Mouse (Mus musculus): Measurements from ENCODE around the gene Pgm5.
"Not testable (repeated sequence)": the region's sequence is repeated elsewhere in the genome, so short reads cannot be mapped to it uniquely, and the experiment has no call there.

The Pgm5 gene

DNA sequence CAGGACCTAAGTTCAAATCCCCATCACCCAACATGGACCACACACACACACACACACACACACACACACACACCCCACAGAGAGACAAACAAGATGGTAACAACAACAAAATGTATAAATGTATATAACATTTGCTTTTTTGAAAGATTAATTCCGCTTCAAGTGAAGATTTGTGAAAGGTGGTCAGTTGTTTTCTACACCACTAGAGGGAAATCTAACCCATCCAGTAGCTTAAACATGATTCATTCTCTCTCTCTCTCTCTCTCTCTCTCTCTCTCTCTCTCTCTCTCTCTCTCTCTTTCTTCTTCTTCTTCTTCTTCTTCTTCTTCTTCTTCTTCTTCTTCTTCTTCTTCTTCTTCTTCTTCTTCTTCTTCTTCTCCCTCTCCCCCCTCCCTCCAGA, 158.5 kb downstream of the Pgm5 start:
- not testable (repeated sequence) for DNase-seq

DNA sequence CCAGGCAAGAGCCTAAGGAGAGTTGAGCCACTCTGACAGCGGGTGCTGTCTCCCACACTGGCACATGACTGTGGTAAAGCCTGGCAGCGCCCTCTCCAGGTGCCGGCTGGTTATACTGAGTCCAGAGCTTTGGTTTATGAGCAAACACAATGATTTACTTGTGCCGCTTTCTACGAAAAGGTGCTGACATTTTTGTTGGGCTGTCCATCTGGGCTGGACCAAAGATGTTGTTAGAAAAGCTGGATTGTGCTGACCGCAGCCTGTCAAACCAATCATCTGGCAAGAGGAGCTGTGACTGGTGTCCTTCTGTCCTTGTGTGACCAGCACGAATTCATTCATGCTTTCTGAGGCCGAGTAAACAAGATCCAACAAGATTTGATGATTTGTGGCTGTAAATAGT, 159.9 kb downstream of the Pgm5 start:
- no peak for DNase-seq

DNA sequence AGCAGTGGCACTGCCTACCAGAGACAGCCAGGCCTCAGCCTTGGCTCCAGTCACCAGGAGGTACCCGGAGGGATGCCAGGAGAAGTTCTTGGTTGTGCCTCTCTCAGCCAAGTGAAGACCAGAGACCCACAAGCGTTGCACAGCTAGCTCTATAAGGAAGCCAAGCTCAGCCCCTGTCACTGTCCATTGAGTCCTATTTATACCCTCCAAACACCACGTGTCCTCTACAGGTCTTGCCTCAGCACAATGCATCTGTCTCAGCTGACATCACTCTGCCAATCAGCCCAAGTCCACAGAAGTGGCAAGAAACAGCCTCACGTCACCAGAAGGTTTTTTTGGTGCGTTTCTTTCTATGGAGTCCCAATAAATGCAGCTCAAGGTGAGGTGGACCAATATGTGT, 161.0 kb downstream of the Pgm5 start:
- DNase-seq: no peak

DNA sequence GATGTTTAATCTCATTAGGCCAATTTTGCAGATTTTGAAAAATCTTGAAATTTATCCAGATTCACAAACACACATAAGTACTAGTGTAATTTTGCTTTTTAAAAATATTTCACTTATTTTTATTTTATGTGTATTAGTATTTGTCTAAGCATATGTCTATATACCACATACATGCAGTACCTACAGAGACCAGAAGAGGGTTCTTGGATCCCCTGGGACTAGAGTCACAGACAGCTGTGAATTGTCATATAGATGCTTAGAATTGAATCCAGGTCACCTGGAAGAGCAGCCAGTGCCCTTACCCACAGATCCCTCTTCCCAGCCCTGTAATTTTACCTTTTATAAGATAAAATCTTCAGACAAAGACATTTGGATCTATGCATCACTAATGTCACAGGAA, 161.7 kb downstream of the Pgm5 start:
- DNase-seq: no peak

DNA sequence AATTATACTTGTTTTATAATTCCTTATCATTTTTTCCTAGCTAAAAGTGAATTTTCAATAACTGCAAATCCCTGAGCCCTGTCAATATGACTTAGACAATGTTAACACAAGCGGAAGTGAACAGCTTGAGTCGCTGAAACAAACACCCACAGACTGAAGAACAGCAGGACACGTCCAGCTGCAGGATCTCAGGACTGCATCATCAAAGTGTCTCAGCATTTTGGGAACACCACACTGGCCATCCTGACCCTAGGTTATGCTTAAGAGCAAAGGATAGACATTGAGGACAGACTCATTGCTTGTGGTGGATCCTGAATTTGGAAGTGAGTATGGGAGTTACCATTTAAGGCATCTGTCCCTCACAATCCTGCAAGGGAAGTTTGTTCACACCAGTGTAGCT, 162.5 kb downstream of the Pgm5 start:
- DNase-seq: no peak

DNA sequence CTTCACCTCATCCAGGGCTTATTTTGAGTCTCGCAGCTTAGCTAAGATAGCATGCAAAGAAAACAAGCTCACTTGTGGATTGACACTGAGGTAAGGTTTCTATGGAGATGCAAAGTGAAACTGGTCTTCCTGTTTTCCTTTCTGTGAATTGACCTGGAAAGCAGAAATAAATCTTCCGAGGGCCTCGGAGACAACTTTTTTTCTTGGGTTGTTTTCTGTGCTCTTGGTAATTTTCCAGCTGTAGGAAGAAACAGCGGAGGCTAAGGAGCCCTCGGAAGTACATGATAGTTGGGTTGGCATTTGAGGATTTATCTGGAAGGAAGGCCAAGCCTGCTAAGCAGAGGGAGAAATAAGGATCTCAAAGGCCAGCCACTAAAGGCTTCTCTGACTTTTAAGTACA, 163.0 kb downstream of the Pgm5 start:
- no peak for DNase-seq

DNA sequence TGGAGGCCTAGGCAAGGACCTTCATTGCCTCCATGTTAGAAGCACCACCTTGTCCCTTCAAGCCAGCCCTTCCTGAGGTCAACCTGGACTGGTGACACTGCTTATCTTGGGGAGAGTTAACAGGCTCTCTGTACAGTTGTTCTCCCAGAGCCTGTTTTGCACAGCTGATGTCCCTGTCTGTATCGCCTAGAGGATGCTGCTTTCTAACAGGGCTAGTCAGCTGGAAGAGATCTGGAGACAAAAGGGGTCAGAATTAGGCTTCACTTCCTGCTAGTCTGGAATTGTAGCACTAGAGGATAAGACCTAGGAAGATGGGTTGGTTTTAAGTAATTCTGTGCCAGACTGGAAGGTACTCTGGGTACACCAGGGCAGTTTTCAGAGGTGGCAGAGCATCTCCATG, 163.7 kb downstream of the Pgm5 start:
- no peak for DNase-seq

DNA sequence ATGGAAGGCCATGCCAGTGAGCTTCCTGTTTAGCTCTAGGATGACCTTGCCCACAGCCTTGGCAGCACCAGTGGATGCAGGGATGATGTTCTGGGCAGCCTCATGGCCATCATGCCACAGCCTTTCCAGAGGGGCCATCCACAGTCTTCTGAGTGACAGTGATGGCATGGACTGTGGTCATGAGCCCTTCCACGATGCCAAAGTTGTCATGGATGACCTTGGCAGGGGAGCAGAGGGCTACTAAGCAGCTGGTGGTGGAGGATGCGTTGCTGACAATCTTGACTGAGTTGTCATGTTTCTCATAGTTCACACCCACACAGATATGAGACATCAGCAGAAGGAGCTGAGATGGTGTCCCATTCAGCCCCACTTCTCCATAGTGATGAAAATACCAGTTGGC, 169.0 kb downstream of the Pgm5 start:
- no peak for DNase-seq

DNA sequence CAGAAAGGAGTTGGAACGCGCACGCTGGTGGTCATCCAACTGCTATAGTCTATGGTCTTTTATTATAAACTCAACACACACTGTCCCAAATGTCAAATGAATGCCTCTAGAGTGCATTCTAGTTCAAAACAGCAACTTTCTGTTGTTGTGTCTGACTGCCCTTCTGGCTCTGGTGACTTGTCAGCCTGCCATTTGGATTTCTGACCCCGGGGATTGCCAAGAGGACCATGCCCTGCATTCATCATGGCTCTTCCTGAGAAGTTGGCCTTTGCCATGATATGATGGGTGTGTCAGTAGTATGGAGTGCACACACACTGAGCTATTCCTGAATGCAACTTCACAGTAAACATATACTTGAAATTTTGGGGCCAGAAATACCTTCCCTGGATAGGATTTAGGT, 172.1 kb downstream of the Pgm5 start:
- DNase-seq: no peak

DNA sequence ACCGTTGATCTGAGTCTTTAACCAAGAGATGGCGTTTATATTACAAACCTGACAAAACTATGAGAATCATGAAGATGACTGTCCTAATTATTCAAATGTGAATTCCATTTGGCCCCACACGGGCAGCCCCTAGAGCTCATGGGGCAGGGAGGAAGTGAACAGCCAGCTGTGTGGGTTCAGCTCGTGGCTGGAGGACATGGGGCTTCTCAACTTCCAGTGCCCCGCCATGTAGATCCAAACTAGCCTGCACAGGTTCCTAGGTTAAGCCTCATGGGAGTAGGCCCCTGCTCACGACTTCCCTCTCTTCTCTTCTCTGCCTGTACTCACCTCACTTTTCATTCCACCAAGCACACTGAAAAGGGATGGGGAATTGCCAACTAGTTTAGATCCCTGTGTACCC, 173.3 kb downstream of the Pgm5 start:
- DNase-seq: no peak

DNA sequence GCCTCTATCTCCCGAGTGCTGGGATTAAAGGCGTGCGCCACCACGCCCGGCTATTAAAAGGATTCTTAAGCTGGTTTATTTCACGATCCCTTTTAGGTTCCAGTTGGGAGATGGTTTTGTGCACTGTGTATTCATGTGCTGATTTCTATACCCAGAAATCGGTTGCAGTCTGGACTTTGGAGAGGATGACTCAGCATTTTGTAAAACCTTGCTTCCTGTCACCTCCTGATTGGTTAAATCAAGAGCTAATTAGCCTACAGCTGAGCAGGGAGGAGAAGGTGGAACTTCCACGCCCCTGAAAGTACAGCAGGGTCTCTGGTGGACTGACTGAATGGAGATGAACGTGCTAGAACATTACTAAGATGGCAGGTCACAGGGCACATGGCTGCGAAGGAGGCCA, 175.2 kb downstream of the Pgm5 start:
- DNase-seq: no peak

DNA sequence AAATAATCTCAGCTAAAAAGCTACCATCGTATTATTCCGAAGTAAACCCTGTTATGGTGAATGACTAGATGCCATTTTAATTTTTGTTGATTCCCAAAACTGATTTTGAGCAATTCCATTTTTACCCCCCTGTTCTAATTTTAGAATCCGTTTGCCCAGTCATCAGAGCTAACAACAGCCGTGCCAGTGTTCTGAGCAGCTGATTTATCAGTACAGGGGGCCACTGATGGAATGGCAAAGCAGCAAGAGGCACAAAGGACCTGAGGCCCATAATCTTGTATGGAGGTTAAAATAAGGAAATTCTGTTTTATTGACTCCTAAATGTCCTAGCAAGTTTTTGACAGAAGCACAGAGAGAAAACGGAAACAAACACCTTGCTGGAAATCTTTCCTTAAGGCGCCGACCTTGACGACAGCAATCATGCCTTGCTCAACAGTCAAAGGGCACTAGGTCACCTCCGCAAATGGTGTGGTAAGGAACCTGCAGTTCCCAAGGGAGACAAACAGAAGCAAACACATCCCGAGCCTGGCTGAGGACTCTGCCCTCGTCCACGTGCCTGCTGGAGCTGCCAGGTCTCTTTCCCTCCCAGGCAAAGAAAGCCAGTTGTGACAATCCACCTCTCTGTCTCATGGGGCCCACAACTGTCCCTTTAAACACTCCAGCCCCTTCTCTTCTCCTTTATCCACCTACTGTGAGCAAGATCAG, 178.5 kb downstream of the Pgm5 start:
- DNase-seq: no peak

DNA sequence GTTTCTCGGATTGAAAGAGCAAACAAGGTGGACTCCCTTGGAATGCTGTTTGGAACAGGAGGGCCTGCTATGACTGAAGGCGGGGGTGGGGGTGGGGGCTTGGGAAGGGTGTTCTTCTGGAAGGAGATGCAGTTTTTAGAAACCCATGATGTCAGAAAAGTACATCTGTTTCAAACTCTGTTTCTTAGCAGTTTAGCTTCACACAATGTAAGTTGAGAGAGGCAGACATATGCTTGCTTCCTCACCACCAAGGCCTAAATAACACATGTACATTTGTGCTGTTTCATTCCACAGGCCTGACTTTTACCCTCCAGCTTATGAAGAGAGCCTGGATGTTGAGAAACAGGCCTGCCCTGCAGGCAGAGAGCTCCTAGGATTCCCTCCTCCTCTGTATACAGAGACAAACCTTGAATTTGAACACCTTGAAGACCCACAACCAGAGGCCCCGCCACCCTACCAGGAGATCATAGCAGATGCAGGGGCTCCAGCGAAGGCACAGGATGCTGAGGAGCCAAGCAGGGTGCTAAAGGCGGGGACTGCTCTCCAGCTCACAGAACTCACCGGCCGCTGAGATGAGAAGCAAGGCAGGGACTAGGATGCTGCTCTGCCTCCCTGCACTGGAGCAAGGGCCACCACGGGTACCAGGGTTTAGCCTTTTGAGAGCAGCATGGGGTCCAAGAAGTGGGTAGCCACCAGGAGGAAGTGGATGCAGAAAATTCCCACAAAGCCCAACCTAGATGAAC, 184.2 kb downstream of the Pgm5 start:
- DNase-seq: no peak

DNA sequence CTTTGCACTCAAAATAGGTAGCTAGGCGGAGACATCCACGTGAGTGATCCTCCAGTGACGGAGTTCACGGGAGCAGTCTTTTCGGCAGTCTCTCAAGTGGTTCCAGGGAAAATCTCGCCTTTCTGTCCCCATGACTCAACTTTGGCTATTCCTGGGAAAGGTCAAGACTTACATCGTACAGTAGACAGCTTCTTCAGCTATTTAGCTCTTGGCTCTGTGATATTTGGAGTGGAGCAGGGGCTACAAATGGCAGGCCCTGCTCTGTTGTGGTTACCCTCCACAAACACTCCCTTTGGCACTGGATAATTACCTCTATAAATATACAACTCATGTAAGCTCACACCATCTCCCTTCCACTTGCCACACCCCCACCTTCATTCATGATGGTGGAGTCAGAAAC, 185.2 kb downstream of the Pgm5 start:
- no peak for DNase-seq

DNA sequence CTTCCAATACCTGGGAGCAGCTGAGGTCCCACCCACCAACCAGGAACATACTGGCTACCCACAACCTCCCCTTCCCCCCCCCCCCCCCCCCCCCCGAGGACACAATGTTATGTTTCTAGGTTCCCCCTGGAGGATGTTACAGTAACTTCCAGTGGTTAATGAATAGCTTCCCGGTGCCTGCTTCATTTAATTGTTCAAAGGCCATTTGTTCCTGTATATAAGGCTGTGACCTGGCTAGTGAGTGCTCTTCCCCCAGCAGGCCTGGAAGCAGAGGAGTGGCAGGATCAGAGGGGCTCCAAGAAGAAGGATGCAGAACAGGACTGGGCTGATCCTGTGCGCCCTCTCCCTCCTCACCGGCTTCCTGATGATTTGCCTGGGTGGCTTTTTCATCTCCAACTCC, 187.9 kb downstream of the Pgm5 start, which contains the start of gene Tmem252:
Tmem252 (plus strand) TSS at position 247 of the 400 bp plus-strand sequence.
- DNase-seq: no peak

DNA sequence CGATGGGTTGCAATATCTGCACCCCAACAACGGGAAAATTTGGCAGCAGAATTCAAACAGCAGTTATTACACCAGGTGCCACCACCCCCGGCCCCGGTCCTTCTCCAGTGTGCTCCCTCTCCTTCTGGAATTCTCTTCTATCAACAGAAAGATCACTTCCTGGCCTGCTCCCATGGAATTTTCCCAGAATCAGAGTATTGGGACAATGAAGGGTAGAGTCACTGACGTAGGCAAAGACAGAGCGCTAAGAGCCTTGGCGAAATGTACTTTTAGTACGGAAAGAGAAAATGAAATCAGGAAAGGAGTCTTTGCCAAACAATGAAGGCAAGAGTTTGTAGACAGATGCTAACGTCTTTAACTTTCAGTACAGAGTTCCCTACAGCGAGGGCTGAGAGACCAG, 188.3 kb downstream of the Pgm5 start:
- DNase-seq: no peak

DNA sequence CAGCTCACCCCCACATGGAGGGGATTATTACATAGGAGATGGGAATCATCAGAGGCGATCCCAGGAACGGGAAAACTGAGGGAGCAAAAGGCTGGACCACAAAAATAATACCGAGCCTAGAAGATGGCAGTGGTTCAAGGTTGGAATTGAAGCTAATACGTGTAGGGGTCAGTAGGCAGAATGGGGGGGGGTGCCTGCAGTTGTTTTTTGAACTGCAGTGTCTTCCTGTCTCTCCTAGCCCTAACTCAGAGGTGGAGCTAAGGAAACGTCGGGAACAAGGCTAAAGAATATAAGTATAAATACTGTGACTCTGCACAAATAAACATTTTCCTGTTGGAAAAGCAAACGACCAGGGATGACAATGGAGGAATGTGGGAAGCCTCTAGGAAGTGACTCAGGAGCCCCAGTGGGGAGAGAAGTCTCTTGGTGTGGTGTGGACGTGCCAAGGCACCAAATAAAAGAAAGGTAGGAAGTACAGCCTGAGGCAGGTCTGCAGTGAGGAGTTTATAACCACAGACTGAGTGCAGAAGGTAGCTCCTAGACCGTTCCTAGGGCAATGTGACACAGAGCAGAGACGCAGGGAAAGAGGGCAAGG, 189.2 kb downstream of the Pgm5 start:
- DNase-seq: no peak

DNA sequence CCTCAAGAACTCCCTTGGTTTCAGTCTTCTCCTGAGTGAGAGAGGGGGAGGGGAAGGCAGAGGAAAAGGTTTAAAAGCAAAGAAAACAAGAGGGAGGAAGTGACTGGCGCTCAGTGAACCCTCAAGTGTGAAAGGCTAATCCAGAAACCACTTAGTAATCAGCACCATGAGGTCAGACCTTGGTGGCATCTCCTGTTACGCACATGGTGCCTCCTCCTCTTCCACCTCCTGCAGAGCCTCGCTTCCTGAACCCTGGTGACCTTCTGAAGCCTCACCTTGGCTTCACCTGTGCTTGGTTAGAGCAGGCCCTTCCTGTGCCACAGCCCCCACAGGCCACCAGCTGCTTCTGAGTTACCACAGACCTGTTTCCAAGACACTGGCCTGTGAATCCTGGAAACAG, 190.1 kb downstream of the Pgm5 start:
- no peak for DNase-seq

DNA sequence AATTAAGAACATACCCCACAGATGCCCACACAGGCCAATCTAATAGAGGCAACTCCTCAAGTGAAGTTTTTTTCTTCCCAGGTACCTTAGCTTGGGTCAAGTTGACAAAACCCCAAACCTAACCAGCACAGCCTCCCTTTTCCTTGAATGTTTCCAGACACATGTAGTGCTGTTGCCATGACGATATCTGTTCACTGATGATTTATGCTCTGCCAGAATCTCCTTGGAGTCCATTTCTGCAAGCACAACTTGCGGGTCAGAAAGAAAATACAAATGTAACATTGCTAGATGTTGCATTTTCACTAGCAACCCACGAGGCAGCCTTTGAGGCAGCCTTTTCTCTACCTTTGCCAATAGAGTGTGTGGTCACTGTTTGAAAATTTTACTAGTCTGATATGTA, 194.1 kb downstream of the Pgm5 start:
- no peak for DNase-seq

DNA sequence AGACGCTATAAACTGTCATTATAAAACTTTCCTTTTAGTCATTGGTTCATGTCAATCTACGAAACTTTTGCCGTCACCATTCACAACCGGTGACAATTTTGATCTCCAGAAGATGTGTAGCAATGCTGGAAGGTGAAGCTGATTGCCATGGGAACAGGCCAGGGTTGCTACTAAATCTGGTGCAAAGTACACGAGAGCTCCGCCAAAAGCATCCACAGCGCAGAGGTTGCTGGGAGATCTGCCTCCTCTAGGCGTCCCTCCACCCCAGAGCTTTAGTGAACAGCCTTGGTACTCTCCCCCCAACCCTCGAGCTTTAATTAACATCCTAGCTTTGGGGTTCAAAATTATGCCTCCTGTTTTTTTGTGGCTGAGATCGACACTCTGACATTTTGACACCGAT, 195.9 kb downstream of the Pgm5 start:
- no peak for DNase-seq

DNA sequence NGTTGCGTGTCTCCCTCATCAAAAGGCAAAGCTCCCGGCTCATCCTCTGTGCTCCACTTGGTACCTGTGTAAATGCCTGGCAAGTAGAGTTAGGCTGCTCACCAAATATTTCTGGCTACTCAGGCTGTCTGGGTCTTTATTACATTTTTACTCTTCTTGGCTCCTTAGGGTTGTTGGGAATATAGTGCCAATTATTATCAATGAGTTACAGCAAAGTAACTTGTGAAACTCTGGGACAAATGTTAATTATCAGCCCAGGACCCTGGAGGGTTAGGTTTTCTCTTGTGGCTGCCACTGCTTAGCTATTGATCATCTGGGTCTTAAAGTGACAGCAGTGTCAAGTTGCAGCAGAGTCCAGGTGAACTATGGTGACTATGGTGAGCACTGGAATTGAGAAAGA, 199.3 kb downstream of the Pgm5 start:
- no peak for DNase-seq

DNA sequence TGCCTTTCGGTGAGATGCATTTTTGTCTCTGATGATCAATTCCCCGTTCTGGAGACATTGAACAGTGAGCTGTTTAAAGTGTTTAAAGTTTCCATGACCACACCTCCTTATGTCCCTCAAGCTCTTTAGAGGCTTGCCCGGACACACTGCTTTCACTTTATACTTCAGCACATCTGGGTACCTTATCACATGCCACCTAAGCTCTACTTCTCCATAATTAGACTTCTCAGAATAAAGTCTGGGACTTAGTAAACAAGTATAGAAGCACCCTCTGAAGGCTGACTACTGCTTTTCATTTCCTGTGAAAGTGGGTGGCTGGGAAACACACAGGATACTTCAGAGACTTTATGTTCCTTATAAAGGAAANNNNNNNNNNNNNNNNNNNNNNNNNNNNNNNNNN, 204.7 kb downstream of the Pgm5 start:
- no peak for DNase-seq

DNA sequence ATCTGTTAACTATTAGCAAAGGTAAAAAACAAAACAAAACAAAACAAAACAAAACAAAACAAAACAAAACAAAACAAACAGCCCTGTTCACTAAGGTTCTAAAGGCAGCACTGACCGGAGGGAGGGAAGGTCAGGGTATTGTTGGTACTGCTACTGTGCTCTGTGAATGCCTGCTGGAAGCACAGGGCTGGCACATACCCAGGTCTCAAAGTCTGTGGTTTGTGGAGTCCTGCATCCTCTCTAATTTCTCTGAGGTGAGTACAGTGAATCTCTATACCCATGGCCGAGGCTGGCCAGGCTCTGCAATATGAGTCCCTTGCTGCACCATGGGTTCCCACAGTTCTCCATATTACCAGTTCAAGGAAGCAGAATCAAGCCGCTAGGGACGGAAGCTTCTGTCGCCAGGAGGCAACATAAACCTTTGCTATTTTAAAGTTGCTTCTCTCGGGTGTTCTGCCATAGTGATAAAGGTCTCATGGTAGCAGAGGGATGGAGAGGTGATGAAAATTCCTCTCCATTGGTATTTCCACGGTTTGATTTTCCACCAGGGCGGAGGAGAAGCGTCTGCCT, 208.3 kb downstream of the Pgm5 start:
- DNase-seq: no peak

All from cerebellum, postnatal 25 days (tissue).